Mouse (Mus musculus): ENCODE measurements around the gene Tap2.

GRCm38 (mm10) chr17:34197904-34198520, 5.3 kb upstream of the Tap2 start:
- TF ChIP-seq CTCF (IDR thresholded peaks at IDR 0.05; ENCODE audit: low read depth) (no peak), EP300 (optimal IDR thresholded peaks at IDR 0.05) (no peak)

All from stomach, postnatal 0 days (tissue).